Mouse (Mus musculus) MEL (cell line): ENCODE data around the gene Txn2. TPM values are rescaled to one million over a fixed set of nuclear protein-coding genes. Genes with fewer than 3 reads are reported as not detected.

ENCODE experiments used
- DNase-seq: peaks from one replicate; pipeline ENCODE4 v3.0.0; 2011; ENCODE audit warnings: low read depth, low spot score
- H3K27ac ChIP-seq: 2 replicates; pipeline ENCODE4 v1.5.1; 2012; ENCODE audit warnings: low read depth, mild to moderate bottlenecking, control low read depth, low read length, moderate library complexity; ENCODE audit not compliant: control insufficient read depth
- H3K27me3 ChIP-seq, 2 experiments: fragments of 150-350 bp in 1 of 2; sonication (generic) in 1 of 2; 2 replicates each; pipeline ENCODE4 v1.6.1; 2012; ENCODE audit warnings: low read length in 2 of 2, mild to moderate bottlenecking in 2 of 2, improper control_type of control experiment in 1 of 2, moderate library complexity in 1 of 2; ENCODE audit not compliant: insufficient read depth in 2 of 2, control insufficient read depth in 1 of 2
- H3K36me3 ChIP-seq, 2 experiments: 2 replicates each; pipeline ENCODE4 v1.6.1; 2012 to 2014; ENCODE audit warnings: low read length in 2 of 2, improper control_type of control experiment in 1 of 2, inconsistent platforms in 1 of 2, mild to moderate bottlenecking in 1 of 2; ENCODE audit not compliant: insufficient read depth in 2 of 2, control insufficient read depth in 1 of 2
- H3K4me1 ChIP-seq, 2 experiments: fragments of 150-350 bp in 1 of 2; sonication (generic) in 1 of 2; 2 replicates each; pipeline ENCODE4 v1.6.1; 2012; ENCODE audit warnings: low read length in 2 of 2, improper control_type of control experiment in 1 of 2, mild to moderate bottlenecking in 1 of 2; ENCODE audit not compliant: insufficient read depth in 2 of 2, control insufficient read depth in 1 of 2
- H3K4me3 ChIP-seq, 2 experiments: fragments of 150-350 bp in 1 of 2; sonication (generic) in 1 of 2; 2 replicates each; pipeline ENCODE4 v1.5.1; 2012; ENCODE audit warnings: low read depth in 2 of 2, low read length in 2 of 2, mild to moderate bottlenecking in 2 of 2, moderate library complexity in 2 of 2, control low read depth in 1 of 2, improper control_type of control experiment in 1 of 2; ENCODE audit not compliant: control insufficient read depth in 1 of 2, insufficient read depth in 1 of 2
- H3K79me2 ChIP-seq: 2 replicates; pipeline ENCODE4 v1.6.1; 2012; ENCODE audit warnings: mild to moderate bottlenecking, low read length, moderate library complexity; ENCODE audit not compliant: control insufficient read depth, poor library complexity, insufficient read depth
- H3K9ac ChIP-seq: 2 replicates; pipeline ENCODE4 v1.6.1; 2012; ENCODE audit warnings: low read depth, mild to moderate bottlenecking, control low read depth, low read length, moderate library complexity; ENCODE audit not compliant: control insufficient read depth, poor library complexity, severe bottlenecking
- H3K9me3 ChIP-seq: fragments of 150-350 bp; sonication (generic); replicated peaks from 2 replicates; pipeline ENCODE4 v1.6.1; 2012; ENCODE audit warnings: mild to moderate bottlenecking, low read length, improper control_type of control experiment, moderate library complexity; ENCODE audit not compliant: insufficient read depth
- CTCF ChIP-seq, 3 experiments: IDR thresholded peaks in 2 of 3; conservative IDR thresholded peaks in 1 of 3; 2 replicates each; pipeline ENCODE4 v1.5.1; 2011 to 2012; ENCODE audit warnings: low read length in 3 of 3, low read depth in 2 of 3, mild to moderate bottlenecking in 2 of 3, improper control_type of control experiment in 1 of 3, inconsistent platforms in 1 of 3, mixed read lengths in 1 of 3, moderate library complexity in 1 of 3; ENCODE audit not compliant: control insufficient read depth in 1 of 3, insufficient read depth in 1 of 3, poor library complexity in 1 of 3, severe bottlenecking in 1 of 3
- EP300 ChIP-seq, 2 experiments: IDR thresholded peaks; 2 replicates each; pipeline ENCODE4 v1.6.1; 2011; ENCODE audit warnings: improper control_type of control experiment in 2 of 2, low read length in 2 of 2, low read depth in 1 of 2, mild to moderate bottlenecking in 1 of 2
- ETS1 ChIP-seq: IDR thresholded peaks from 2 replicates; pipeline ENCODE4 v1.6.1; 2012; ENCODE audit warnings: low read depth, mild to moderate bottlenecking, inconsistent platforms, low read length, improper control_type of control experiment, moderate library complexity
- GATA1 ChIP-seq: IDR thresholded peaks from 2 replicates; pipeline ENCODE4 v1.6.1; 2011; ENCODE audit warnings: low read depth, low read length, improper control_type of control experiment
- HCFC1 ChIP-seq: IDR thresholded peaks from 2 replicates; pipeline ENCODE4 v1.6.1; 2012; ENCODE audit warnings: low read depth, mild to moderate bottlenecking, inconsistent platforms, low read length, improper control_type of control experiment, moderate library complexity
- JUND ChIP-seq: IDR thresholded peaks from 2 replicates; pipeline ENCODE4 v1.6.1; 2011; ENCODE audit warnings: low read depth, mild to moderate bottlenecking, improper control_type of control experiment, low read length
- KAT2A ChIP-seq: conservative IDR thresholded peaks from 2 replicates; pipeline ENCODE4 v1.6.1; 2012; ENCODE audit warnings: low read depth, low read length, improper control_type of control experiment, inconsistent platforms
- MAFK ChIP-seq: IDR thresholded peaks from 2 replicates; pipeline ENCODE4 v1.6.1; 2011; ENCODE audit warnings: low read depth, mild to moderate bottlenecking, low read length, improper control_type of control experiment, borderline replicate concordance
- MAZ ChIP-seq: IDR thresholded peaks from 2 replicates; pipeline ENCODE4 v1.6.1; 2012; ENCODE audit warnings: low read depth, mild to moderate bottlenecking, inconsistent platforms, low read length, improper control_type of control experiment
- MXI1 ChIP-seq: IDR thresholded peaks from 2 replicates; pipeline ENCODE4 v1.6.1; 2011; ENCODE audit warnings: mild to moderate bottlenecking, low read depth, low read length, improper control_type of control experiment
- NELFE ChIP-seq: IDR thresholded peaks from 2 replicates; pipeline ENCODE4 v1.6.1; 2011; ENCODE audit warnings: low read depth, low read length, improper control_type of control experiment
- NRF1 ChIP-seq: IDR thresholded peaks from 2 replicates; pipeline ENCODE4 v1.6.1; 2014; ENCODE audit warnings: low read depth, mild to moderate bottlenecking, inconsistent platforms, low read length, improper control_type of control experiment, moderate library complexity; ENCODE audit not compliant: poor library complexity, insufficient read depth, severe bottlenecking
- POLR2A ChIP-seq, 2 experiments: IDR thresholded peaks; 2 replicates each; pipeline ENCODE4 v1.6.1; 2011 to 2012; ENCODE audit warnings: low read length in 2 of 2, mild to moderate bottlenecking in 2 of 2, control low read depth in 1 of 2, improper control_type of control experiment in 1 of 2, low read depth in 1 of 2, moderate library complexity in 1 of 2; ENCODE audit not compliant: control insufficient read depth in 1 of 2, insufficient read depth in 1 of 2, poor library complexity in 1 of 2
- POLR2AphosphoS5 ChIP-seq: IDR thresholded peaks from 2 replicates; pipeline ENCODE4 v1.6.1; 2012; ENCODE audit warnings: low read depth, borderline replicate concordance, mild to moderate bottlenecking, inconsistent platforms, low read length, moderate library complexity, mixed read lengths
- RAD21 ChIP-seq: IDR thresholded peaks from 2 replicates; pipeline ENCODE4 v1.6.1; 2011; ENCODE audit warnings: mild to moderate bottlenecking, low read depth, low read length, improper control_type of control experiment
- RCOR1 ChIP-seq: IDR thresholded peaks from 2 replicates; pipeline ENCODE4 v1.6.1; 2012; ENCODE audit warnings: low read depth, mild to moderate bottlenecking, inconsistent platforms, low read length, improper control_type of control experiment
- SIN3A ChIP-seq: IDR thresholded peaks from 2 replicates; pipeline ENCODE4 v1.6.1; 2012; ENCODE audit warnings: low read length, improper control_type of control experiment, inconsistent platforms
- TAL1 ChIP-seq: IDR thresholded peaks from 2 replicates; pipeline ENCODE4 v1.6.1; 2012; ENCODE audit warnings: mild to moderate bottlenecking, inconsistent platforms, low read length, moderate library complexity, mixed read lengths
- TCF12 ChIP-seq: IDR thresholded peaks from 2 replicates; pipeline ENCODE4 v1.6.1; 2014; ENCODE audit warnings: low read depth, mild to moderate bottlenecking, inconsistent platforms, low read length, improper control_type of control experiment, moderate library complexity
- UBTF ChIP-seq: IDR thresholded peaks from 2 replicates; pipeline ENCODE4 v1.6.1; 2012; ENCODE audit warnings: low read depth, mild to moderate bottlenecking, inconsistent platforms, low read length, improper control_type of control experiment, moderate library complexity, borderline replicate concordance; ENCODE audit not compliant: insufficient read depth
- USF2 ChIP-seq, 2 experiments: IDR thresholded peaks; 2 replicates each; pipeline ENCODE4 v1.6.1; 2011 to 2012; ENCODE audit warnings: improper control_type of control experiment in 2 of 2, low read length in 2 of 2, borderline replicate concordance in 1 of 2, inconsistent platforms in 1 of 2, low read depth in 1 of 2, mild to moderate bottlenecking in 1 of 2; ENCODE audit not compliant: insufficient read depth in 1 of 2
- ZC3H11A ChIP-seq: IDR thresholded peaks from 2 replicates; pipeline ENCODE4 v1.6.1; 2012; ENCODE audit warnings: low read depth, mild to moderate bottlenecking, inconsistent platforms, low read length, improper control_type of control experiment
- ZNF384 ChIP-seq: IDR thresholded peaks from 2 replicates; pipeline ENCODE4 v1.6.1; 2012; ENCODE audit warnings: low read depth, mild to moderate bottlenecking, inconsistent platforms, low read length, improper control_type of control experiment
- polyA plus RNA-seq, 2 experiments: library from polyadenylated mRNA; stranded (reverse) in 1 of 2; unstranded in 1 of 2; fragments of >175 nt in 1 of 2; fragments of >200 nt in 1 of 2; gene quantifications; 2 replicates each; pipeline versions ENCODE4 v1.2.1 to v1.2.4; 2012; ENCODE audit warnings: low replicate concordance in 2 of 2, low read depth in 1 of 2; ENCODE audit not compliant: insufficient read length in 2 of 2, insufficient read depth in 1 of 2, missing spikeins in 1 of 2
- total RNA-seq: library from RNA; depleted of rRNA; stranded (reverse); fragments of 300-350 nt; gene quantifications from 2 replicates; pipeline ENCODE4 v1.2.3, GENCODE M21; 2012

Txn2 gene
- total and polyA plus RNA-seq, 3 experiments = 114 to 416 (median 207) TPM

- peaks cover 0 to 3% of the 10 kb centered on the region in 2 experiments; a peak in 2 of 4 replicates for H3K36me3 ChIP-seq
- DNase-seq = no peak
- no peaks in the 10 kb centered on the region for H3K79me2 ChIP-seq
- no peak overlapping the region for H3K27ac ChIP-seq
- no peaks in the 10 kb centered on the region for H3K9me3 ChIP-seq
- H3K4me3 ChIP-seq = no peak overlapping the region
- H3K9ac ChIP-seq = no peak overlapping the region
- H3K4me1 ChIP-seq = peaks cover 0 to 9% of the 10 kb centered on the region in 2 experiments; a peak in 3 of 4 replicates
- TF ChIP-seq KAT2A = no peak
- TF ChIP-seq RCOR1 = no peak
- no peak for TF ChIP-seq MAZ
- TF ChIP-seq ETS1 = no peak
- no peak for TF ChIP-seq HCFC1
- no peak for TF ChIP-seq SIN3A
- no peak for TF ChIP-seq POLR2AphosphoS5
- no peak for TF ChIP-seq UBTF
- TF ChIP-seq TAL1 = no peak
- no peak for TF ChIP-seq NELFE
- TF ChIP-seq ZC3H11A = no peak
- TF ChIP-seq MXI1 = no peak
- no peak for TF ChIP-seq CTCF (IDR thresholded peaks at IDR 0.05 in 2 of 3, conservative IDR thresholded peaks at IDR 0.05 in 1 of 3; ENCODE audit: control insufficient read depth in 1 of 3, insufficient read depth in 1 of 3, low read depth in 2 of 3, low read length in 3 of 3, poor library complexity in 1 of 3, severe bottlenecking in 1 of 3)
- TF ChIP-seq NRF1 = no peak
- TF ChIP-seq USF2 (IDR thresholded peaks at IDR 0.05; ENCODE audit: borderline replicate concordance in 1 of 2, insufficient read depth in 1 of 2, low read depth in 1 of 2, low read length in 2 of 2) = no peak
- no peak for TF ChIP-seq RAD21
- TF ChIP-seq TCF12 = no peak
- no peak for TF ChIP-seq GATA1
- TF ChIP-seq, all 39 proteins: peak for 0
- no peaks in the 10 kb centered on the region for H3K27me3 ChIP-seq
Observed at GRCm38 (mm10) chr15:77941563-77941962, 12.8 kb upstream of the Txn2 start.

- H3K4me1 ChIP-seq = peaks cover 0 to 7% of the 10 kb centered on the region in 2 experiments; a peak in 2 of 4 replicates
- H3K27ac ChIP-seq = no peak overlapping the region
- no peaks in the 10 kb centered on the region for H3K79me2 ChIP-seq
- no peak for DNase-seq
- TF ChIP-seq ZC3H11A (no peak), USF2 (IDR thresholded peaks at IDR 0.05; ENCODE audit: borderline replicate concordance in 1 of 2, insufficient read depth in 1 of 2, low read depth in 1 of 2, low read length in 2 of 2) (no peak), HCFC1 (no peak), POLR2A (IDR thresholded peaks at IDR 0.05; ENCODE audit: control insufficient read depth in 1 of 2, insufficient read depth in 1 of 2, low read depth in 1 of 2, low read length in 2 of 2, poor library complexity in 1 of 2) (no peak), CTCF (IDR thresholded peaks at IDR 0.05 in 2 of 3, conservative IDR thresholded peaks at IDR 0.05 in 1 of 3; ENCODE audit: control insufficient read depth in 1 of 3, insufficient read depth in 1 of 3, low read depth in 2 of 3, low read length in 3 of 3, poor library complexity in 1 of 3, severe bottlenecking in 1 of 3) (no peak), MAFK (no peak), EP300 (IDR thresholded peaks at IDR 0.05; ENCODE audit: low read depth in 1 of 2, low read length in 2 of 2) (no peak), JUND (no peak), POLR2AphosphoS5 (no peak), ZNF384 (no peak), RCOR1 (no peak), KAT2A (no peak)
- no peaks in the 10 kb centered on the region; a peak in 1 of 4 replicates for H3K36me3 ChIP-seq
- no peak overlapping the region for H3K9ac ChIP-seq
- H3K9me3 ChIP-seq = no peaks in the 10 kb centered on the region
- no peaks in the 10 kb centered on the region for H3K27me3 ChIP-seq
- H3K4me3 ChIP-seq = no peak overlapping the region
Observed at GRCm38 (mm10) chr15:77938516-77938915, 9.7 kb upstream of the Txn2 start.
